Mouse (Mus musculus) lung, postnatal 0 days (tissue): ENCODE measurements around the gene Sertad3.

Experiments used
- CTCF ChIP-seq: IDR thresholded peaks from 2 replicates; pipeline ENCODE4 v1.5.1; 2016; ENCODE audit warnings: antibody characterized with exemption, mild to moderate bottlenecking
- EP300 ChIP-seq: IDR thresholded peaks from 2 replicates; pipeline ENCODE4 v1.6.1; 2016; ENCODE audit warnings: antibody characterized with exemption, mild to moderate bottlenecking, control low read depth

- TF ChIP-seq CTCF (no peak), EP300 (no peak)
Measured at GRCm38 (mm10) chr7:27487740-27488268, 14.2 kb downstream of the Sertad3 start.
